Mouse (Mus musculus) urinary bladder, postnatal 4 days (tissue): ENCODE results near the gene B230104I21Rik.

Experiments
- DNase-seq, 2 experiments: peaks; one replicate each; pipeline ENCODE4 v3.0.0; 2021 to 2022; ENCODE audit warnings: low spot score in 2 of 2

Gene B230104I21Rik

DNA sequence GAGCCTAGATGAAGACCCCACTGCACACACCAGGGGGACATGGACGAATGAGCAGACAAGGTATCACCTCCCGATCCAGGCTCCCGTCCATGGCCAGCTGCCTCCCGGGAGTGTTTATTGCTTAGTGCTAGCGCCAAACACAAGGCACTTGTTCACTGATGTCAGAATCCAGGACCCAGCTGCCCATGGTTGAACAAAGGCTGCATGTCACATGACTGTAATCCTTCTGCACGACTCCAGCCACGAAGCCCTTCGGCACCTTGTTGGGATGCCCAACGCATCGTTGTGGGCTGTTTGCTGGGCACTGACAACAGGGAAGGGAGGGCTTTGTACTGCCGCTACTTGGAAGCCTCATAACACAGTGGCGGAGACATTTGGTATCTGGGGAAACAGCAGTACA, at the start of gene B230104I21Rik:
Gene B230104I21Rik (plus strand): TSS at position 367 of the 400 bp plus-strand sequence.
- no peak for DNase-seq

GRCm38 (mm10) chr4:154293735-154294201, 42.2 kb upstream of the B230104I21Rik start:
- no peak for DNase-seq

DNA sequence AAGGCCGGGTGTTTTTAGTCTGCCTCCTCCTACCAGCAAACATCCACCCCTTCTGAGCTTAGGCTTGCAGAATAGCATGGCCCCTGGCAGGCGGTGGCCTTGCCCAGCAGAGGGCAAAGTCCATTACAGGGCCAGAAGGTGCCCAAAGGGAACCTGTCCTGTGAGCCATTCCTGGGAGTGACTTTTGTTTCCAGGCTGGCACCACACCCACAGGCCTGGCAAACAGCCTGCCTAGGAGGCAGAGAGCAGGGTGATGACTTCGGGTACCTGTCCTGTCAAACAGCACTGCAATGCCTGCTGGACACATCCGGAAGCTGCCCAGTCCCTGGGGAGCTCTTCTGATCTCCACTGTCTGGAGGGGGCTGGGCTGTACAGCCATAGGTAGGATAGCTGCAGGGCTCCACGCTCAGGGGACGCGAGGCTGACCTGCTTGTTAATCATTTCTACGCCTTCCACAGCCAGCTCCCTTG, 41.6 kb upstream of the B230104I21Rik start:
- DNase-seq = no peak

DNA sequence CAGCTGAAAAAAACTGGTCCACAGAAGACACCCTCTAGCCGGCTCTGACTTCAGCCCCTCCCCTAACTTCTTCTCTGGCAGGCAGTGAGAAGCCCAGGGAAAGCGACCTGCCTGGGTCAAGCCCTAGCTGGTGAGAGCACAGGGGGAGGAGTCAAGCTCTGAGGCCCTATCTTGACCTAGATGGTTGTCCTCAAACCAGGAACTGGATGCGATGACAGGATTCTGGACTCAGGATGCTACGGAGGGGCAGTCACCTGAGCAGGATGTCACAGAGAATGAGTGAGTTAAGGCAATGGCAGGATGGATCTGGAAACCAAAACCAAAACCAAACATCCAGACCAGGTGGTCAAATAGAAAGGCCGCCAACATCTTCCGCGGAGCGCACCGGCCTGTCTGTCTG, 38.2 kb upstream of the B230104I21Rik start:
- no peak for DNase-seq

DNA sequence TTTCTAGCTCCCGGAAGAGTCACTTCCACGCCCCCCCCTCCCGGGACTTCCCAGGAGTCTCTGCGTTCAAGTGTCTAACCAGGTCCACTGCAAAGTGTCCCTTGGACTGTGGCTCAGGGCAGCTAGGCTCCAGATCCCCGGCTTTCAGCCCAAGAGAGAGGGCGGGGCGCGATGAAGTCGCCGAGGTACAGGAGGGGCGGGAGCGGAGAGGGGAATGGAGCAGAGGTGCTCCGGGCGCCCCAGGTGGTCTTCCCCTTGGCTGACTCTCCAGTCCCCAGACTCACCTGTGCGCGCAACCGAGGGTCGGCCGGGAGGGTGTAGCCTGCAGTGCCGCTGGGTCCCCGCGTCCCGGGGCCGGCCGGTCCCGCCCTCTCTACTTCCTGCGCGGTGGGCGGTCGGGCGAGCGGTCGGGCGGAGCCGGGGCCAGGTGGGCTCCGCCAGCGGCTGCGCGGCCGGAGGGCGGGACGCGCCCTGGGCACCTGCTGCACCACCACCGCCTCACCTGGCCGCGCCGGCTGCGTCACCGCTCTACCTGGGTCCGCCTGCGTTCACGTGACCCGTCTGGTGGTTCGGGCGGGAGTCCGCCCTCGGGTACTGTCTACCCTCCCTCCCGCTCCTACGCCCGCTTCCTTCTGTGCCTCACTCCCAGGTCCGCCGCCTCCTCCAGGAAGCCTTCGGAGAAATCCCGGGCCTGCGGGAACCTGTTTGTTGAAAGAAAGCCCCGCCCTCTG, 36.2 kb upstream of the B230104I21Rik start:
- peak in 1 of 2 experiments; percentile 51 for DNase-seq

GRCm38 (mm10) chr4:154301466-154301881, 34.5 kb upstream of the B230104I21Rik start, which contains the start of gene Arhgef16:
Gene Arhgef16, minus strand, starts transcription at chr4:154301676.
- DNase-seq = no peak

DNA sequence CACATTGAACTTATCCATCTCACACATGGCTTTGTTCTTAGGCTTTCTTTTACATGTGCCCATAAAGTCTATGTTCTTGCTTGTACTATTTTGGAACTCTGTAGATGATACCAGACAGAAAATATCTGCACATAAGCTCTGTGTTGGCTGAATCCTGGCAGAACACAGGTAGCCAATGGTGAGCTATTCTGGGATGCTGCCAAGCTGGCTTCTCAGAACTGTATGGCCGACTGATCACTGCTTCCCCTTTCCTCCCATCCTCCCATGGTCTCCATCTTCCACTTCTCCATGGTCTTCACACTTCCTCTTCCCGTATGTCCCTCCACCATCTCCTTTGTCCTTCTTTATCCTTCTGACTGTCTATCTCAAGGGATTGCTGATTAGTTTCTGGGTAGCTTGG, 26.8 kb upstream of the B230104I21Rik start:
- no peak for DNase-seq

DNA sequence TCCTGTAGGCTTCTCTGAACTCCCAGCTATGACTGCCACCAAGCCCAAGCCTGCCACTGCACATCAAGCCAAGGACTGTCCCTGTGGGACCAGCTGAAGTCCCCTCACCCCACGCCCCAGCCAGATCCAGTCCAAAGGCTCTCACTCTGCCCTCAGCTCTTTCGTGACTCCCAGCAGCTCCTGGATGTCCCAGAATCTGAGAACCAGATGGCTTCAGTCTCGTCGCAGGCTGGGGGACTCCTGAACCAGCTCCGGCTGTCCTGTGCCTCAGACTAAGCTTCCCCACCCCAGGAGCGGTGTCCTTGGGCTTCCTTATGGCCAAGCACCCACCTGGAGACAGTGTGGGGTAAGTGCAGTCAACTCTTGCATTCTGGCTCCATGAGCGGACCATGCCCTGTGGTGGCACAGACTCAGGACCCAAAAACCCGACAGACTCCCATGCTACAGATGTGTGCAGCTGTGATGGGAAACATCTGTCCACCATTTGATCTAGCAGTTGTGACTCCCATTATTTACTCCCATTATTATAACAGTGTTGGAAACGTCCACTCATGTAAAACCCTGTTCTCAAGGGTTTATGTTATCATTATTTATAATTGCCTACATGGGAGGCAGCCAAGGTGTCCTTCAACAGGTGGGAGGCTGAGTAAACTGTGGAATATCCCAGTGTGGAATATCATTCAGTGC, 25.2 kb upstream of the B230104I21Rik start:
- DNase-seq = no peak

DNA sequence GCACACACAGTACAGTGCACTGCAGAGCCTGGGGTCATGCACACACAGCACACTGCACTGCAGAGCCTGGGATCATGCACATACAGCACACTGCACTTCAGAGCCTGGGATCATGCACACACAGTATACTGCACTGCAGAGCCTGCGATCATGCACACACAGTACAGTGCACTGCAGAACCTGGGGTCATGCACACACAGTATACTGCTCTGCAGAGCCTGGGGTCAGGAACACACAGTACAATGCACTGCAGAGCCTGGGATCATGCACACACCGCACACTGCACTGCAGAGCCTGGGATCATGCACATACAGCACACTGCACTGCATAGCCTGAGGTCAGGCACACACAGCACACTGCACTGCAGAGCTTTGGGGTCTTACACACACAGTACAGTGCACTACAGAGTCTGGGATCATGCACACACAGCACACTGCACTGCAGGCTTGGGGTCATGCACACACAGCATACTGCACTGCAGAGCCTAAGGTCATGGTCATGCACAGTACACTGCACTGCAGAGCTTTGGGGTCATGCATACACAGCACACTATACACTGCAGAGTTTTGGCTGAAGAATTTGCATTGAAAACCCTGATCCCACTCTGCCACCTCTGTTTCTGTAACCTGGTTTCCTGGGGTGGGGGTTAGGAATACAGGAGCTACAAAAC, 23.6 kb upstream of the B230104I21Rik start:
- no peak for DNase-seq

GRCm38 (mm10) chr4:154312935-154313621, 22.8 kb upstream of the B230104I21Rik start:
- no peak for DNase-seq

GRCm38 (mm10) chr4:154313622-154313967, 22.3 kb upstream of the B230104I21Rik start:
- no peak for DNase-seq

- DNase-seq = no peak
Measured at GRCm38 (mm10) chr4:154325410-154325809, 10.5 kb upstream of the B230104I21Rik start.

- no peak for DNase-seq
Measured at GRCm38 (mm10) chr4:154328431-154328830, 7.5 kb upstream of the B230104I21Rik start.

DNA sequence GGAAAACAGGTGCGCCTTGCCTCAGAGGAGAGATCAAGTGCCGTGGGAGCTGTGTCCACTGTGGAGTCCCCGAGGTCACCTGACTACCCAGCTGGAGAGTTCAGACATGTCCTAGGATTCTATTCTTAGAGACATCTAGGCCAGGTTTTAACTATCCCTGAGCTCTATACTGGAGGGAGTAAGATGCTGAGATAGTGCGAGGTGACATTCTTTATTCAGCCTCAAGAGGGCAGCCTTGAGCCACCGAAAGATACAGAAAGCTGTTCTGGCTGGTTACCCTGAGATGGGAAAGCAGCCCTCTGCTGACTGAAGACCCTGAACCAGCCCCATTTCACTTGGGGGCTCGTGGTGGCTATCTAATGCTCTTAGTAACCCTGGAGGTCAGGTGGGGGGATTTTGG, 7.1 kb upstream of the B230104I21Rik start:
- DNase-seq = no peak

- DNase-seq = no peak
Measured at GRCm38 (mm10) chr4:154330001-154330400, 5.9 kb upstream of the B230104I21Rik start.

GRCm38 (mm10) chr4:154331271-154331670, 4.7 kb upstream of the B230104I21Rik start:
- DNase-seq = no peak

- no peak for DNase-seq
Measured at GRCm38 (mm10) chr4:154333300-154333699, 2.6 kb upstream of the B230104I21Rik start.

GRCm38 (mm10) chr4:154334699-154335402, 1.1 kb upstream of the B230104I21Rik start:
- DNase-seq = peak in 1 of 2 experiments; percentile 34

DNA sequence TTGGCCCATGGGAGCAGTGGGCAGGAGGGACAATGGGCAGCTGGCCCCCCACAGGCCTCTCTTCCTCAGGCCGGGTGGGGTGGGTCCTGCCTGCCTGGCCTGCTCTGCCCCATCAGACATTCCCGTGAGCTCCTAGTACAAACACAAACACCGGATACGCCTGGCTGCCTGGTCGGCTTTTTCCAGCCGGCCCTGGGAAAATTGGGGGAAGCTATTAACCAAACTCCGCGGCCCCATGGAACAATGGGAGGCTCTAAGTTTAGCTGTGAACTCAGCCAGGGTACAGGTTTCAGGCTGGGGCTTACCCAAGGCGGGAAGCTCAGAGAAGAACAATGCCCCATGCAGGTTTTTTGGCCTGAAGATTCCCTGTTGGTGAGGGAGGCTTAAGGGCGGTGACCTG, 723 bp downstream of the B230104I21Rik start:
- no peak for DNase-seq

GRCm38 (mm10) chr4:154346731-154347522, 11.0 kb downstream of the B230104I21Rik start:
- DNase-seq = no peak
